Mouse (Mus musculus) retina, postnatal 7 days (tissue): ENCODE data around the gene Ghdc.

ENCODE experiments used
- DNase-seq: peaks from one replicate; pipeline ENCODE4 v3.0.0-alpha.2; 2012; ENCODE audit warnings: low read depth, low spot score

Ghdc gene

GRCm38 (mm10) chr11:100718462-100718861, 52.3 kb downstream of the Ghdc start:
- DNase-seq = no peak

- DNase-seq = no peak
These were observed 54.1 kb downstream of the Ghdc start for GRCm38 (mm10) chr11:100716649-100717048.
